Mouse (Mus musculus) adrenal gland, adult 8-10 months (tissue): ENCODE data around the gene Ddias. TPM values are rescaled to one million over a fixed set of nuclear protein-coding genes. Genes with fewer than 3 reads are reported as not detected.
A peak's percentile ranks its signal among the peaks of the same experiment; 100 is the strongest.
"Not testable (repeated sequence)": the region's sequence is repeated elsewhere in the genome, so short reads cannot be mapped to it uniquely, and the experiment has no call there.

Experiments used
- DNase-seq: peaks from one replicate; pipeline ENCODE4 v3.0.0; 2022
- total RNA-seq, 4 experiments: library from RNA; stranded (reverse); gene quantifications; 2 replicates each; pipeline ENCODE4 v1.2.4; 2022

Gene Ddias
- total RNA-seq: 1 to 10 TPM; 1.1 to 2.6 (median 1.5) TPM

- DNase-seq: peak; percentile 89
Observed at GRCm38 (mm10) chr7:92874116-92874675, at the start of gene Ddias, which contains the start of gene Prcp. TSS of gene Ddias (minus strand) at chr7:92874247. TSS of gene Prcp (plus strand) at chr7:92874470.

GRCm38 (mm10) chr7:92920857-92921172, 46.8 kb upstream of the Ddias start:
- no peak for DNase-seq

- DNase-seq: no peak
Observed at GRCm38 (mm10) chr7:92920172-92920856, 46.3 kb upstream of the Ddias start.

- DNase-seq: not testable (repeated sequence)
Observed at GRCm38 (mm10) chr7:92904285-92904684, 30.2 kb upstream of the Ddias start.

GRCm38 (mm10) chr7:92903360-92904038, 29.5 kb upstream of the Ddias start:
- DNase-seq: peak; percentile 25

- no peak for DNase-seq
Observed at GRCm38 (mm10) chr7:92897021-92897420, 23.0 kb upstream of the Ddias start.

GRCm38 (mm10) chr7:92896036-92896435, 22.0 kb upstream of the Ddias start:
- DNase-seq: no peak

GRCm38 (mm10) chr7:92893478-92893877, 19.4 kb upstream of the Ddias start:
- no peak for DNase-seq

GRCm38 (mm10) chr7:92890618-92891230, 16.7 kb upstream of the Ddias start:
- no peak for DNase-seq

GRCm38 (mm10) chr7:92890211-92890610, 16.2 kb upstream of the Ddias start:
- DNase-seq: no peak

GRCm38 (mm10) chr7:92887230-92887629, 13.2 kb upstream of the Ddias start:
- no peak for DNase-seq

- DNase-seq: no peak
Observed at GRCm38 (mm10) chr7:92886801-92887200, 12.8 kb upstream of the Ddias start.

GRCm38 (mm10) chr7:92884998-92885660, 11.1 kb upstream of the Ddias start:
- DNase-seq: no peak

GRCm38 (mm10) chr7:92883850-92884716, 10.0 kb upstream of the Ddias start:
- no peak for DNase-seq

- DNase-seq: no peak
Observed at GRCm38 (mm10) chr7:92878575-92879285, 4.7 kb upstream of the Ddias start.

- DNase-seq: no peak
Observed at GRCm38 (mm10) chr7:92876538-92876937, 2.5 kb upstream of the Ddias start.

GRCm38 (mm10) chr7:92876066-92876465, 2.0 kb upstream of the Ddias start:
- peak; percentile 8 for DNase-seq

- peak; percentile 88 for DNase-seq
Observed at GRCm38 (mm10) chr7:92874761-92875408, 838 bp upstream of the Ddias start.

- no peak for DNase-seq
Observed at GRCm38 (mm10) chr7:92871596-92871995, 2.5 kb downstream of the Ddias start.

- no peak for DNase-seq
Observed at GRCm38 (mm10) chr7:92870161-92870560, 3.9 kb downstream of the Ddias start.

GRCm38 (mm10) chr7:92866526-92866925, 7.5 kb downstream of the Ddias start:
- no peak for DNase-seq
